Mouse (Mus musculus) stomach, postnatal 0 days (tissue): Measurements from ENCODE around the gene Galnt2. TPM values are rescaled to one million over a fixed set of nuclear protein-coding genes. Genes with fewer than 3 reads are reported as not detected.
A peak's percentile ranks its signal among the peaks of the same experiment; 100 is the strongest.

Experiments
- ATAC-seq: fragments of 200-750 bp; cut with Nextera tagmentation; 2 replicates; pipeline ENCODE4 v1.8.0; 2017; ENCODE audit not compliant: low FRiP score, low TSS enrichment
- DNase-seq: peaks from one replicate; pipeline ENCODE4 v3.0.0-alpha.2; 2016; ENCODE audit warnings: low spot score
- H3K27ac ChIP-seq: fragments of 300-500 bp; sonication (generic); replicated peaks from 2 replicates; pipeline ENCODE4 v1.5.1; 2014; ENCODE audit warnings: mild to moderate bottlenecking, control low read depth
- H3K27me3 ChIP-seq: fragments of 300-500 bp; sonication (generic); 2 replicates; pipeline ENCODE4 v1.6.1; 2014; ENCODE audit warnings: low read length; ENCODE audit not compliant: control insufficient read depth, insufficient read depth
- H3K36me3 ChIP-seq: fragments of 300-500 bp; sonication (generic); 2 replicates; pipeline ENCODE4 v1.6.1; 2014; ENCODE audit warnings: low read length, mixed read lengths; ENCODE audit not compliant: control insufficient read depth, insufficient read depth
- H3K4me1 ChIP-seq: fragments of 300-500 bp; sonication (generic); replicated peaks from 2 replicates; pipeline ENCODE4 v1.6.1; 2014; ENCODE audit warnings: antibody characterized with exemption; ENCODE audit not compliant: control insufficient read depth, insufficient read depth
- H3K4me2 ChIP-seq: fragments of 300-500 bp; sonication (generic); replicated peaks from 2 replicates; pipeline ENCODE4 v1.6.1; 2014; ENCODE audit warnings: low read depth, mild to moderate bottlenecking, control low read depth, moderate library complexity
- H3K4me3 ChIP-seq: fragments of 300-500 bp; sonication (generic); 2 replicates; pipeline ENCODE4 v1.5.1; 2014; ENCODE audit warnings: low read depth, low read length, control low read depth
- H3K9ac ChIP-seq: fragments of 300-500 bp; sonication (generic); 2 replicates; pipeline ENCODE4 v1.6.1; 2014; ENCODE audit warnings: mild to moderate bottlenecking, low read length, control low read depth, mixed read lengths
- H3K9me3 ChIP-seq: fragments of 300-500 bp; sonication (generic); 2 replicates; pipeline ENCODE4 v1.6.1; 2016; ENCODE audit warnings: low read length; ENCODE audit not compliant: control insufficient read depth
- CTCF ChIP-seq: IDR thresholded peaks from 2 replicates; pipeline ENCODE4 v1.5.1; 2016; ENCODE audit warnings: antibody characterized with exemption, low read depth, mild to moderate bottlenecking, moderate library complexity
- EP300 ChIP-seq: optimal IDR thresholded peaks from 2 replicates; pipeline ENCODE3; 2016; ENCODE audit warnings: antibody characterized with exemption
- WGBS: fragments of 180-500 bp; shearing (Covaris S2); extraction: QIAGEN DNeasy Blood & Tissue Kit; methylation state at CpG from one replicate; pipeline ENCODE4 v1.1.7; 2014; 5-methylcytosine and 5-hydroxymethylcytosine counted together
- polyA plus RNA-seq: library from polyadenylated mRNA; unstranded; fragments of >200 nt; fragmentation: Nextera tagmentation; extraction: Ambion mirVana; gene quantifications from 2 replicates; pipeline ENCODE4 v1.2.1, GENCODE M21; 2015

Gene Galnt2
- polyA plus RNA-seq, 1 experiment from 2014 or later, result 48.6 TPM

- DNase-seq, result no peak
- no peaks in the 10 kb centered on the region for H3K9me3 ChIP-seq
- no peak overlapping the region for H3K4me3 ChIP-seq
- H3K4me1 ChIP-seq, result peaks cover 7% of the 10 kb centered on the region
- peak; percentile 25; the same call in 1 of the 2 replicates for ATAC-seq
- H3K27me3 ChIP-seq, result no peaks in the 10 kb centered on the region
- H3K9ac ChIP-seq, result no peak overlapping the region
- H3K27ac ChIP-seq, result peak overlapping the region; percentile 78
- no peaks in the 10 kb centered on the region for H3K36me3 ChIP-seq
- 46% methylated on average over 24 of the region's 24 CpGs for WGBS
- H3K4me2 ChIP-seq, result no peak overlapping the region
- no peak for TF ChIP-seq CTCF
- no peak for TF ChIP-seq EP300
These were observed 47.0 kb downstream of the Galnt2 start for GRCm38 (mm10) chr8:124277951-124278910.

DNA sequence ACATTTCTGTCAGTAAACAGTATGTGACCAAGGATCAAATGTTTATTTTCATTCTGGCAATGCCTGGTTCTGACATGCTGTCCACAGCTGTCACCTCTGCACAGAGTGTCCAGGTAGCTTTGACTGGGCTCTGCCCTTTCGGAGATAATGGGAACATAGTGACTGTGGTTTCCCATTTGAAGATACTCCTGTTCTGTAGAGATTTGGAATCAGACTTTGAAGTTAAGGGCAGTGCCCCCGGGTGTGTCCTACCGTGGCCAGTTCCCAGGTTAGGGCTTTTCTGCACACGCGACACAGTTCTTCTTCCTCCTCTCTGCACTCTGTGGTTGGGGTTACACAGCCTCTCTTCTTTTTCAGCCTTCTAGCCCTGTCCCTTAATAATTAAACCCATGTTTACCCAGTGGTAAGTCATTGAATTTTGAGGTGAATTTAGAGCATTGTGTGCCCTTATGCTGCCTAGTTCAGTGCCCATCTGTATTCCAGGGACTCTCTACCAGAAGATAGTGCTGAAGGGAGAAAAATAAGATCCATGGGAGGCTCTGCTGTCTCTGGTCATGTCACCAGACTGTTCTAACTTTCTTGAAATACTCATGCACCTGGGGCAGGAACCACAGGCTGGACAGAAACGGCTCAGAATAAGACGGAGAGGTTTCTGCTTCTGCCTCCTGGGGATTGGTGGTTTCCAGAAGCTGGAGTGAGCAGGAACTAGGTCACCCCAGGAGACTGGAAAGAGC is 47.9 kb downstream of the Galnt2 start:
- H3K9ac ChIP-seq, result no peak overlapping the region
- H3K4me1 ChIP-seq, result peaks cover 11% of the 10 kb centered on the region
- no peak overlapping the region for H3K4me3 ChIP-seq
- 61% methylated on average over 7 of the region's 7 CpGs for WGBS
- peak overlapping the region; percentile 56; the same call in 1 of the 2 replicates for H3K27ac ChIP-seq
- no peak overlapping the region for H3K4me2 ChIP-seq
- DNase-seq, result no peak
- TF ChIP-seq EP300 (no peak), CTCF (no peak)
- no peaks in the 10 kb centered on the region for H3K36me3 ChIP-seq
- H3K27me3 ChIP-seq, result no peaks in the 10 kb centered on the region
- ATAC-seq, result no peak
- H3K9me3 ChIP-seq, result no peaks in the 10 kb centered on the region

GRCm38 (mm10) chr8:124279690-124279985 is 48.4 kb downstream of the Galnt2 start:
- no peak overlapping the region for H3K4me3 ChIP-seq
- WGBS, result 90% methylated on average over 5 of the region's 5 CpGs
- no peak overlapping the region for H3K27ac ChIP-seq
- no peak overlapping the region for H3K9ac ChIP-seq
- no peaks in the 10 kb centered on the region for H3K36me3 ChIP-seq
- H3K27me3 ChIP-seq, result no peaks in the 10 kb centered on the region
- peaks cover 11% of the 10 kb centered on the region for H3K4me1 ChIP-seq
- no peaks in the 10 kb centered on the region for H3K9me3 ChIP-seq
- TF ChIP-seq EP300, result no peak
- no peak for TF ChIP-seq CTCF
- ATAC-seq (no peak), DNase-seq (no peak)
- H3K4me2 ChIP-seq, result no peak overlapping the region

- H3K4me2 ChIP-seq, result no peak overlapping the region
- ATAC-seq, result no peak
- H3K27ac ChIP-seq, result no peak overlapping the region; the same call in 1 of the 2 replicates
These were observed 50.7 kb downstream of the Galnt2 start for GRCm38 (mm10) chr8:124281700-124282541.

GRCm38 (mm10) chr8:124282878-124283630 is 51.9 kb downstream of the Galnt2 start:
- H3K27ac ChIP-seq, result peak overlapping the region; percentile 50
- ATAC-seq, result no peak
- H3K9ac ChIP-seq, result no peak overlapping the region

More at GRCm38 (mm10) chr8:124281700-124282541, 50.7 kb downstream of the Galnt2 start:
- TF ChIP-seq EP300 (no peak), CTCF (no peak)
- Histone ChIP-seq H3K27me3 (no peaks in the 10 kb centered on the region), H3K9ac (no peak overlapping the region), H3K9me3 (no peaks in the 10 kb centered on the region), H3K4me3 (no peak overlapping the region), H3K36me3 (no peaks in the 10 kb centered on the region), H3K4me1 (peaks cover 11% of the 10 kb centered on the region)
- DNase-seq, result no peak
- 66% methylated on average over 11 of the region's 11 CpGs for WGBS

More at GRCm38 (mm10) chr8:124282878-124283630, 51.9 kb downstream of the Galnt2 start:
- no peak for TF ChIP-seq CTCF
- no peak for TF ChIP-seq EP300
- H3K27me3 ChIP-seq, result no peaks in the 10 kb centered on the region
- DNase-seq, result no peak
- H3K9me3 ChIP-seq, result no peaks in the 10 kb centered on the region
- peaks cover 11% of the 10 kb centered on the region for H3K4me1 ChIP-seq
- no peaks in the 10 kb centered on the region for H3K36me3 ChIP-seq
- no peak overlapping the region for H3K4me2 ChIP-seq
- 71% methylated on average over 12 of the region's 12 CpGs for WGBS
- H3K4me3 ChIP-seq, result no peak overlapping the region
